Mouse (Mus musculus) lung, embryonic 15.5 days (tissue): ENCODE measurements around the gene Acadl. TPM values are rescaled to one million over a fixed set of nuclear protein-coding genes. Genes with fewer than 3 reads are reported as not detected.
A peak's percentile ranks its signal among the peaks of the same experiment; 100 is the strongest.

Experiments
- ATAC-seq: fragments of 200-750 bp; cut with Nextera tagmentation; 2 replicates; pipeline ENCODE4 v1.8.0; 2017; ENCODE audit warnings: moderate number of reproducible peaks, borderline replicate concordance; ENCODE audit not compliant: low FRiP score, low TSS enrichment; ENCODE audit errors: extremely low read depth
- H3K27ac ChIP-seq: fragments of 300-500 bp; sonication (generic); 2 replicates; pipeline ENCODE4 v1.5.1; 2015; ENCODE audit warnings: moderate library complexity, mild to moderate bottlenecking, inconsistent platforms
- H3K27me3 ChIP-seq: fragments of 300-500 bp; sonication (generic); 2 replicates; pipeline ENCODE4 v1.6.1; 2015; ENCODE audit warnings: inconsistent platforms
- H3K36me3 ChIP-seq: fragments of 300-500 bp; sonication (generic); 2 replicates; pipeline ENCODE4 v1.6.1; 2015; ENCODE audit warnings: inconsistent platforms
- H3K4me1 ChIP-seq: fragments of 300-500 bp; sonication (generic); 2 replicates; pipeline ENCODE4 v1.6.1; 2015; ENCODE audit warnings: inconsistent platforms
- H3K4me2 ChIP-seq: fragments of 300-500 bp; sonication (generic); 2 replicates; pipeline ENCODE4 v1.6.1; 2015; ENCODE audit warnings: inconsistent platforms, mild to moderate bottlenecking, moderate library complexity
- H3K4me3 ChIP-seq: fragments of 300-500 bp; sonication (generic); 2 replicates; pipeline ENCODE4 v1.5.1; 2015; ENCODE audit warnings: mild to moderate bottlenecking, inconsistent platforms
- H3K9ac ChIP-seq: fragments of 300-500 bp; sonication (generic); 2 replicates; pipeline ENCODE4 v1.6.1; 2015; ENCODE audit warnings: inconsistent platforms
- H3K9me3 ChIP-seq: fragments of 300-500 bp; sonication (generic); 2 replicates; pipeline ENCODE4 v1.6.1; 2016; ENCODE audit warnings: inconsistent platforms
- WGBS: fragments of 180-500 bp; shearing (Covaris S2); methylation state at CpG from one replicate; pipeline ENCODE4 v1.1.7; 2015; 5-methylcytosine and 5-hydroxymethylcytosine counted together
- polyA plus RNA-seq: library from polyadenylated mRNA; unstranded; fragments of >200 nt; fragmentation: Nextera tagmentation; extraction: Ambion mirVana; gene quantifications from 2 replicates; pipeline ENCODE4 v1.2.1, GENCODE M21; 2015

The Acadl gene
- polyA plus RNA-seq, result 179 and 185 TPM in 2 replicates

DNA sequence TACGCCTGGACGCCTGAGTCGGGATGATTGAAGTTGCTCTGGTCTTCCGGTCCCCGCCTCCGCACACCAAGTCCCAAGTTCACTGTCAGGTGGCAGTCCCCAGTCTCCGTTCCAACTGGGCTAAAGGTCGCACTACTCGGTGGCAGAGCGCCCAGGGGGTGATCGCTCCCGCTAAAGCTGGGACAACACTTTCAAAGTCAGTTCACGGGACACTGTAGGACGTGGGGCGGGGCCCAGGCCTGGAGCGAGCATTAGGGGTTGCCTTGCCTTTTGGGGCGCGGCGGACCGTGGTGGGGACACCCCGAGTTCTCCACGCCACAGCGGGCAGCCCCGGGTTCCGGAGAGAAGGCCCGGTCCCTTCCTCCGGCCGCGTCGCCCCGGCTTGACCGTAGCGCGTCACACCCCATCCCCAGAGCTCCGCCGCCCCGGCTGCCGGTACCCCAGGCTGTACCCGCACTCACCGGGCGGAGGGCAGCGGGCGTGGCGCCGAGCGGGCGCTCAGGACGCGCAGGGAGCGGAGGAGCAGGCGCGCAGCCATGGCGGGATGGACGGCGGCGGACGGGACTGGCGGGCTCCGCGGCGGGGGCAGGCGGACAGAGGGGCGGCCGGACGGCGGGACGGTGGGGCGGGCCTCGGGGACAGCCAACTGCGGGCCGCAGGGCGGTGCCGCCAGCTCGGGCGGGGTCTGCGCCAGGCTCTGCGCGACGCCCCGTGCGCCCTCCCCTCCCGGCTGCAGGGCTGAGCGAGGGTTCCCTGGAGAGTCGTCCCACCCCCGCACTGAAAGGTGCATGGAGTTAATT is at the start of gene Acadl:
Gene Acadl (minus strand): TSS at position 566 of the 800 bp plus-strand sequence.
- Histone ChIP-seq H3K27ac (peak within 1 kb of the TSS; percentile 98), H3K4me2 (peak within 1 kb of the TSS; percentile 58), H3K9me3 (no peaks in the 10 kb centered on the region), H3K36me3 (peaks cover 13% of the 10 kb centered on the region), H3K9ac (peak within 1 kb of the TSS; percentile 90), H3K4me3 (peak within 1 kb of the TSS; percentile 95), H3K27me3 (no peaks in the 10 kb centered on the region), H3K4me1 (peaks cover 15% of the 10 kb centered on the region)
- peak; percentile 98 for ATAC-seq
- under 1% methylated on average over 62 of the region's 85 CpGs for WGBS

GRCm38 (mm10) chr1:66912305-66912704 is 49.2 kb upstream of the Acadl start:
- H3K27me3 ChIP-seq, result no peaks in the 10 kb centered on the region
- H3K36me3 ChIP-seq, result no peaks in the 10 kb centered on the region
- no peak overlapping the region for H3K4me2 ChIP-seq
- no peak overlapping the region for H3K9ac ChIP-seq
- H3K9me3 ChIP-seq, result no peaks in the 10 kb centered on the region
- no peak overlapping the region for H3K4me3 ChIP-seq
- no peak for ATAC-seq
- 32% methylated on average over 1 of the region's 1 CpGs for WGBS
- no peak overlapping the region for H3K27ac ChIP-seq
- H3K4me1 ChIP-seq, result no peaks in the 10 kb centered on the region

DNA sequence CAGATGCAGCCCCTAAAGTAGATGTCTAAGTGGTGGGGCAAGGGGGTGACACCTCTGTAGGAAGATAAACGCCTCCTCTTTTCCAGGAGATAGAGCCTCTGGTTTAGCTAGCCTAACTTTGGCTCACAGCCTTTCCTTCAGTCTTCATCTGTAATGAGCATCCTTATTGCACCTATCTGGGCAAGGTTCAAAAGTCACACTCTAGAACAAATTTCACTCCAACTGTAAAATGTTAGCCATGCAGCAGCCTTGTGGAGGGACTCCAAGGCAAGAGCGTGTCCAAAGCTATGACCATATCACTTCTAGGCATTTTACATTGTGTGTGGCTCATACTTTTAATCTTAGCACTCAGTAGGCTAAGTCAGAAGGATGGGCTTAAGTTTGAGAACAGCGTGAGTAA is 39.5 kb upstream of the Acadl start:
- H3K9me3 ChIP-seq, result no peaks in the 10 kb centered on the region
- 79% methylated on average over 3 of the region's 3 CpGs for WGBS

GRCm38 (mm10) chr1:66900946-66901345 is 37.9 kb upstream of the Acadl start:
- Histone ChIP-seq H3K9me3 (no peaks in the 10 kb centered on the region), H3K4me1 (peaks cover 6% of the 10 kb centered on the region), H3K27ac (no peak overlapping the region), H3K27me3 (no peaks in the 10 kb centered on the region), H3K4me2 (no peak overlapping the region), H3K9ac (no peak overlapping the region), H3K4me3 (no peak overlapping the region), H3K36me3 (no peaks in the 10 kb centered on the region)
- 54% methylated on average over 4 of the region's 4 CpGs for WGBS
- ATAC-seq, result peak; percentile 47; the same call in 1 of the 2 replicates

More for the DNA sequence above, 39.5 kb upstream of the Acadl start:
- H3K4me2 ChIP-seq, result no peak overlapping the region
- H3K4me3 ChIP-seq, result no peak overlapping the region
- no peaks in the 10 kb centered on the region; the same call in 1 of the 2 replicates for H3K4me1 ChIP-seq
- no peak overlapping the region for H3K9ac ChIP-seq
- H3K27me3 ChIP-seq, result no peaks in the 10 kb centered on the region
- H3K36me3 ChIP-seq, result no peaks in the 10 kb centered on the region
- H3K27ac ChIP-seq, result no peak overlapping the region
- ATAC-seq, result no peak

GRCm38 (mm10) chr1:66898261-66898660 is 35.2 kb upstream of the Acadl start:
- H3K4me1 ChIP-seq, result peaks cover 6% of the 10 kb centered on the region
- H3K9me3 ChIP-seq, result no peaks in the 10 kb centered on the region
- ATAC-seq, result no peak
- WGBS, result 83% methylated on average over 7 of the region's 7 CpGs
- H3K36me3 ChIP-seq, result no peaks in the 10 kb centered on the region
- H3K9ac ChIP-seq, result no peak overlapping the region
- H3K4me3 ChIP-seq, result no peak overlapping the region
- no peak overlapping the region for H3K4me2 ChIP-seq
- no peaks in the 10 kb centered on the region for H3K27me3 ChIP-seq
- H3K27ac ChIP-seq, result no peak overlapping the region

DNA sequence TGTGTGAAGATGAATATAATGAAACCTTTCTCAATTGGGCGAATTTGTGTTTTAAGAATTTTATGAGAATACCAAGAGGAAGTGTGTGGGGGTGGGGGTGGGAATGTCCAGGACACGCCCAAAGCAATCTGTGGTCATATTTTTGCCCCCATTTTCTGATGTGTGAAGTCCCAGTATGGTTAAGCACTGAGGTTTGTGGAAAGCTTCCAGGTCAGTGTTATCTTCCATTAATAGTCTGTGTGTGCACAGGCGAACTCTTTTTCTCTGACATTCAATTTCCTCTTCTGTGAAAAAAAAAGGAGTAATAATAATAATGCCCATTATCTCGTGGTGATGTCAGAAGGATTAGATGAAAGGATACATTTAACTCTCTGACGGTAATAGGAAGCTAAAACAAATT is 33.5 kb upstream of the Acadl start:
- 30% methylated on average over 5 of the region's 5 CpGs for WGBS
- Histone ChIP-seq H3K9me3 (no peaks in the 10 kb centered on the region), H3K27ac (no peak overlapping the region), H3K4me3 (peak overlapping the region; percentile 8; the same call in 1 of the 2 replicates), H3K4me2 (peak overlapping the region; percentile 47), H3K36me3 (no peaks in the 10 kb centered on the region), H3K9ac (no peak overlapping the region), H3K27me3 (no peaks in the 10 kb centered on the region), H3K4me1 (peaks cover 6% of the 10 kb centered on the region)
- peak; percentile 29; the same call in 1 of the 2 replicates for ATAC-seq

DNA sequence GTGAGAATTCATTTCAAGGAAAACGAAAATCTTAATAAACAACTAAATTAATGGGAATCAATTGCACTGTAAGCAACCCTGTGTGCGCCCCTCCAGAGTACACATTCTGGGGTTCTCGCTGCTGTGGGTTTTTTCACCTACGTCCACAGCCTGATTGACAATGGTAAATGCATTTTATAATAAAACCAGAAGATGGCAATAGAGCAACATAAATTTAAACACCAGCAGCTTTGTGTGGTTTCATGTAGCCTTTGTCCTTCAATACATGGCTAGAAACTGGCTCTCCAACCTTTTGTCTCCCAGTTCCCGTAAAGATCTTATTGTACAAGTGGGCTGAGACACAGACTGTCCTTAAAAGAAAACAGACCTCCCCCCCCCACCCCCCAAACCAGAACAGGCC is 33.0 kb upstream of the Acadl start:
- Histone ChIP-seq H3K9ac (no peak overlapping the region), H3K27ac (no peak overlapping the region), H3K9me3 (no peaks in the 10 kb centered on the region), H3K4me3 (peak overlapping the region; percentile 8; the same call in 1 of the 2 replicates), H3K4me1 (peaks cover 6% of the 10 kb centered on the region), H3K4me2 (peak overlapping the region; percentile 47), H3K36me3 (no peaks in the 10 kb centered on the region), H3K27me3 (no peaks in the 10 kb centered on the region)
- 17% methylated on average over 5 of the region's 5 CpGs for WGBS
- ATAC-seq, result peak; percentile 77; the same call in 1 of the 2 replicates

GRCm38 (mm10) chr1:66895837-66896118 is 32.7 kb upstream of the Acadl start:
- no peak overlapping the region for H3K9ac ChIP-seq
- peaks cover 6% of the 10 kb centered on the region for H3K4me1 ChIP-seq
- H3K27ac ChIP-seq, result no peak overlapping the region
- peak; percentile 83; the same call in 1 of the 2 replicates for ATAC-seq
- no peaks in the 10 kb centered on the region for H3K36me3 ChIP-seq
- peak overlapping the region; percentile 47 for H3K4me2 ChIP-seq
- H3K4me3 ChIP-seq, result peak overlapping the region; percentile 8; the same call in 1 of the 2 replicates
- H3K9me3 ChIP-seq, result no peaks in the 10 kb centered on the region
- H3K27me3 ChIP-seq, result no peaks in the 10 kb centered on the region

DNA sequence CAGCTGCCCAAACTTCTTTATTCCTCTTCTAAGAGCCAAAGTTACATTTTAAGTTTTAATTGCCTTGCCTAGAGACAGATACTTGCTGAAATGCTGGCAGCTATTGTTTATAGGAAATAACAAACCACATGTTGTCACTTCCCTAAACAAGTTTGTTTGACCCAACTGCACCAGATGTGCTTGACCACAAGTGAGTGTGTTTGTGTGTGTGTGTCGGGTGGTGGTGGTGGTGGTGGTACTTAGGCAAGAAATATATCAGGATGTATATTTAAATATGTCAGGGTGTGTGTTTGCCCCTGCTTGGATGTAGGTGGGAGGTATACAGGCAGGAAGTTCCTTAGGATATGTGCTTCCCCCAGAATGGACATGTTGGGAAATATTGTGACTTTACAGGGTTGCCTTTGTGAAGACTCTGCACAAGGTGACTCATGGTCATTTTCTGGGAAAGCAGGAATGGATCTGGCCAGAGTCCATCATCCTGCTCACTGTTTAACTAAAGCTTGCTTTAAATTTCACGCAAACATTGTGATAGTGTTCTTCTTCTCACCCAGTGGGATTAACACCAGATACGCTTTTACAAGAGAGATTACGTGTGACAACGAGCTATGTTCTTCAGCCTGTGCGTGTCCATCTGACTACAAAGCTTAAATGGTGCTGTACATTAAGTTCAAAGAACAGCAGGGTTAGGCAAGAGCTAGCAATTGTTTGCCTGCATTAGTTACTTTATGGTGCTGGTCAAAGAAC is 32.2 kb upstream of the Acadl start:
- H3K27ac ChIP-seq, result no peak overlapping the region
- no peak for ATAC-seq
- WGBS, result 62% methylated on average over 6 of the region's 6 CpGs

GRCm38 (mm10) chr1:66887175-66887574 is 24.1 kb upstream of the Acadl start:
- Histone ChIP-seq H3K9ac (no peak overlapping the region), H3K4me3 (no peak overlapping the region), H3K36me3 (no peaks in the 10 kb centered on the region), H3K9me3 (no peaks in the 10 kb centered on the region), H3K27me3 (no peaks in the 10 kb centered on the region), H3K4me2 (no peak overlapping the region), H3K4me1 (no peaks in the 10 kb centered on the region), H3K27ac (no peak overlapping the region)
- ATAC-seq, result no peak
- WGBS, result 97% methylated on average over 1 of the region's 1 CpGs

More for the DNA sequence above, 32.2 kb upstream of the Acadl start:
- Histone ChIP-seq H3K27me3 (no peaks in the 10 kb centered on the region), H3K4me3 (no peak overlapping the region), H3K36me3 (no peaks in the 10 kb centered on the region), H3K9me3 (no peaks in the 10 kb centered on the region), H3K4me2 (no peak overlapping the region), H3K9ac (no peak overlapping the region), H3K4me1 (peaks cover 6% of the 10 kb centered on the region)

GRCm38 (mm10) chr1:66880217-66880616 is 17.1 kb upstream of the Acadl start:
- Histone ChIP-seq H3K4me1 (no peaks in the 10 kb centered on the region), H3K4me2 (no peak overlapping the region), H3K4me3 (no peak overlapping the region), H3K9ac (no peak overlapping the region), H3K36me3 (no peaks in the 10 kb centered on the region), H3K27me3 (no peaks in the 10 kb centered on the region), H3K9me3 (no peaks in the 10 kb centered on the region), H3K27ac (no peak overlapping the region)
- ATAC-seq, result no peak
- WGBS, result 73% methylated on average over 2 of the region's 2 CpGs

- H3K9ac ChIP-seq, result no peak overlapping the region
- no peak overlapping the region for H3K4me3 ChIP-seq
- WGBS, result 88% methylated on average over 6 of the region's 6 CpGs
- no peaks in the 10 kb centered on the region for H3K27me3 ChIP-seq
- H3K9me3 ChIP-seq, result no peaks in the 10 kb centered on the region
- ATAC-seq, result no peak
- 0 out of 2 replicates have a peak, but pooled peaks cover 6% of the 10 kb centered on the region for H3K4me1 ChIP-seq
- H3K36me3 ChIP-seq, result no peaks in the 10 kb centered on the region
- no peak overlapping the region for H3K27ac ChIP-seq
- H3K4me2 ChIP-seq, result no peak overlapping the region
Measured at GRCm38 (mm10) chr1:66874740-66875139, 11.7 kb upstream of the Acadl start.
